Mouse (Mus musculus) hindbrain, embryonic 11.5 days (tissue): Measurements from ENCODE around the gene Igfals. TPM values are rescaled to one million over a fixed set of nuclear protein-coding genes. Genes with fewer than 3 reads are reported as not detected.

ENCODE experiments used
- ATAC-seq: fragments of 200-750 bp; cut with Nextera tagmentation; 2 replicates; pipeline ENCODE4 v1.8.0; 2017; ENCODE audit warnings: mild to moderate bottlenecking, moderate TSS enrichment, moderate library complexity; ENCODE audit not compliant: low FRiP score
- DNase-seq: peaks from one replicate; pipeline ENCODE4 v3.0.0-alpha.2; 2015; ENCODE audit warnings: low spot score
- H3K27ac ChIP-seq: fragments of 300-500 bp; sonication (generic); 2 replicates; pipeline ENCODE4 v1.5.1; 2014; ENCODE audit warnings: mild to moderate bottlenecking, low read depth, low read length
- H3K27me3 ChIP-seq: fragments of 300-500 bp; sonication (generic); 2 replicates; pipeline ENCODE4 v1.6.1; 2014; ENCODE audit warnings: mild to moderate bottlenecking, low read length, moderate library complexity, mixed read lengths; ENCODE audit not compliant: control insufficient read depth, insufficient read depth
- H3K36me3 ChIP-seq: fragments of 300-500 bp; sonication (generic); 2 replicates; pipeline ENCODE4 v1.6.1; 2014; ENCODE audit warnings: mild to moderate bottlenecking, low read length, moderate library complexity, mixed read lengths; ENCODE audit not compliant: control insufficient read depth, insufficient read depth
- H3K4me1 ChIP-seq: fragments of 300-500 bp; sonication (generic); replicated peaks from 2 replicates; pipeline ENCODE4 v1.6.1; 2014; ENCODE audit warnings: low read length, mixed read lengths; ENCODE audit not compliant: control insufficient read depth, insufficient read depth
- H3K4me2 ChIP-seq: fragments of 300-500 bp; sonication (generic); replicated peaks from 2 replicates; pipeline ENCODE4 v1.6.1; 2014; ENCODE audit warnings: mild to moderate bottlenecking, low read depth, low read length
- H3K4me3 ChIP-seq: fragments of 300-500 bp; sonication (generic); 2 replicates; pipeline ENCODE4 v1.5.1; 2014; ENCODE audit warnings: low read depth, low read length
- H3K9ac ChIP-seq: fragments of 300-500 bp; sonication (generic); 2 replicates; pipeline ENCODE4 v1.6.1; 2014; ENCODE audit warnings: low read depth, low read length
- H3K9me3 ChIP-seq: fragments of 300-500 bp; sonication (generic); 2 replicates; pipeline ENCODE4 v1.6.1; 2016; ENCODE audit warnings: low read length; ENCODE audit not compliant: control insufficient read depth
- WGBS: fragments of 180-500 bp; shearing (Covaris S2); extraction: QIAGEN DNeasy Blood & Tissue Kit; methylation state at CpG from one replicate; pipeline ENCODE4 v1.1.7; 2014; 5-methylcytosine and 5-hydroxymethylcytosine counted together
- polyA plus RNA-seq: library from polyadenylated mRNA; unstranded; fragments of >200 nt; fragmentation: Nextera tagmentation; extraction: Ambion mirVana; gene quantifications from 2 replicates; pipeline ENCODE4 v1.2.1, GENCODE M21; 2014

The Igfals gene
- 0.12 and 0.40 TPM in 2 replicates for polyA plus RNA-seq

GRCm38 (mm10) chr17:24865776-24866175 is at the start of gene Igfals:
Igfals (plus strand) TSS chr17:24865997.
- no peak within 1 kb of the TSS for H3K4me2 ChIP-seq
- no peak within 1 kb of the TSS for H3K27ac ChIP-seq
- H3K36me3 ChIP-seq, result no peaks in the 10 kb centered on the region
- no peaks in the 10 kb centered on the region for H3K4me1 ChIP-seq
- no peak for ATAC-seq
- H3K4me3 ChIP-seq, result no peak within 1 kb of the TSS
- 89% methylated on average over 8 of the region's 8 CpGs for WGBS
- DNase-seq, result no peak
- H3K9me3 ChIP-seq, result no peaks in the 10 kb centered on the region
- no peaks in the 10 kb centered on the region for H3K27me3 ChIP-seq
- H3K9ac ChIP-seq, result no peak within 1 kb of the TSS

- H3K36me3 ChIP-seq, result no peaks in the 10 kb centered on the region
- H3K4me3 ChIP-seq, result no peak overlapping the region
- H3K27ac ChIP-seq, result no peak overlapping the region
- H3K27me3 ChIP-seq, result no peaks in the 10 kb centered on the region
- no peak overlapping the region for H3K9ac ChIP-seq
- WGBS, result 43% methylated on average over 1 of the region's 1 CpGs
- DNase-seq (no peak), ATAC-seq (no peak)
- H3K4me2 ChIP-seq, result no peak overlapping the region
- no peaks in the 10 kb centered on the region for H3K9me3 ChIP-seq
- H3K4me1 ChIP-seq, result no peaks in the 10 kb centered on the region
Observed at GRCm38 (mm10) chr17:24817503-24817902, 48.3 kb upstream of the Igfals start.

GRCm38 (mm10) chr17:24818172-24818571 is 47.6 kb upstream of the Igfals start:
- ATAC-seq (no peak), DNase-seq (no peak)
- Histone ChIP-seq H3K27ac (no peak overlapping the region), H3K9ac (no peak overlapping the region), H3K4me2 (no peak overlapping the region), H3K36me3 (no peaks in the 10 kb centered on the region), H3K4me3 (no peak overlapping the region), H3K27me3 (no peaks in the 10 kb centered on the region), H3K9me3 (no peaks in the 10 kb centered on the region), H3K4me1 (no peaks in the 10 kb centered on the region)
- WGBS, result 51% methylated on average over 6 of the region's 6 CpGs

GRCm38 (mm10) chr17:24819469-24819868 is 46.3 kb upstream of the Igfals start:
- WGBS, result 82% methylated on average over 2 of the region's 2 CpGs
- DNase-seq (no peak), ATAC-seq (no peak)
- Histone ChIP-seq H3K4me1 (no peaks in the 10 kb centered on the region), H3K9ac (no peak overlapping the region), H3K4me2 (no peak overlapping the region), H3K4me3 (no peak overlapping the region), H3K27me3 (no peaks in the 10 kb centered on the region), H3K36me3 (no peaks in the 10 kb centered on the region), H3K27ac (no peak overlapping the region), H3K9me3 (no peaks in the 10 kb centered on the region)

GRCm38 (mm10) chr17:24821351-24822280 is 44.2 kb upstream of the Igfals start:
- no peak overlapping the region for H3K4me2 ChIP-seq
- H3K4me1 ChIP-seq, result no peaks in the 10 kb centered on the region
- ATAC-seq (no peak), DNase-seq (no peak)
- H3K9ac ChIP-seq, result no peak overlapping the region
- H3K4me3 ChIP-seq, result no peak overlapping the region
- no peaks in the 10 kb centered on the region for H3K27me3 ChIP-seq
- H3K27ac ChIP-seq, result no peak overlapping the region
- H3K9me3 ChIP-seq, result no peaks in the 10 kb centered on the region
- WGBS, result 53% methylated on average over 3 of the region's 3 CpGs
- H3K36me3 ChIP-seq, result no peaks in the 10 kb centered on the region

GRCm38 (mm10) chr17:24839842-24840241 is 26.0 kb upstream of the Igfals start, which contains the start of gene Hagh:
Hagh (plus strand) TSS chr17:24840143.
- Histone ChIP-seq H3K9me3 (no peaks in the 10 kb centered on the region), H3K36me3 (no peaks in the 10 kb centered on the region), H3K4me1 (no peaks in the 10 kb centered on the region), H3K4me3 (no peak within 1 kb of the TSS), H3K27me3 (no peaks in the 10 kb centered on the region), H3K27ac (no peak within 1 kb of the TSS), H3K4me2 (no peak within 1 kb of the TSS), H3K9ac (no peak within 1 kb of the TSS)
- no peak for DNase-seq
- WGBS, result 70% methylated on average over 8 of the region's 8 CpGs
- no peak for ATAC-seq

GRCm38 (mm10) chr17:24840341-24840740 is 25.5 kb upstream of the Igfals start:
- no peaks in the 10 kb centered on the region for H3K9me3 ChIP-seq
- H3K27ac ChIP-seq, result no peak overlapping the region
- DNase-seq (no peak), ATAC-seq (no peak)
- no peaks in the 10 kb centered on the region for H3K36me3 ChIP-seq
- H3K9ac ChIP-seq, result no peak overlapping the region
- H3K4me2 ChIP-seq, result no peak overlapping the region
- H3K4me1 ChIP-seq, result no peaks in the 10 kb centered on the region
- no peak overlapping the region for H3K4me3 ChIP-seq
- 68% methylated on average over 5 of the region's 5 CpGs for WGBS
- H3K27me3 ChIP-seq, result no peaks in the 10 kb centered on the region

- H3K9me3 ChIP-seq, result no peaks in the 10 kb centered on the region
Observed at GRCm38 (mm10) chr17:24841133-24841532, 24.7 kb upstream of the Igfals start.

GRCm38 (mm10) chr17:24842631-24843030 is 23.2 kb upstream of the Igfals start:
- DNase-seq (no peak), ATAC-seq (no peak)
- Histone ChIP-seq H3K27ac (no peak overlapping the region), H3K4me2 (no peak overlapping the region), H3K9ac (no peak overlapping the region), H3K9me3 (no peaks in the 10 kb centered on the region), H3K27me3 (no peaks in the 10 kb centered on the region), H3K36me3 (no peaks in the 10 kb centered on the region), H3K4me3 (no peak overlapping the region), H3K4me1 (no peaks in the 10 kb centered on the region)
- 57% methylated on average over 2 of the region's 2 CpGs for WGBS

More at GRCm38 (mm10) chr17:24841133-24841532, 24.7 kb upstream of the Igfals start:
- no peak for ATAC-seq
- H3K36me3 ChIP-seq, result no peaks in the 10 kb centered on the region
- H3K9ac ChIP-seq, result no peak overlapping the region
- no peak overlapping the region for H3K4me2 ChIP-seq
- 54% methylated on average over 4 of the region's 4 CpGs for WGBS
- no peak for DNase-seq
- H3K27me3 ChIP-seq, result no peaks in the 10 kb centered on the region
- H3K4me1 ChIP-seq, result no peaks in the 10 kb centered on the region
- H3K4me3 ChIP-seq, result no peak overlapping the region
- H3K27ac ChIP-seq, result no peak overlapping the region
